Mouse (Mus musculus) lung, embryonic 14.5 days (tissue): Measurements from ENCODE around the gene Card9. TPM values are rescaled to one million over a fixed set of nuclear protein-coding genes. Genes with fewer than 3 reads are reported as not detected.

ENCODE experiments used
- ATAC-seq: fragments of 200-750 bp; cut with Nextera tagmentation; 2 replicates; pipeline ENCODE4 v1.8.0; 2017; ENCODE audit warnings: mild to moderate bottlenecking, moderate TSS enrichment, moderate library complexity; ENCODE audit not compliant: insufficient read depth
- DNase-seq: peaks from one replicate; pipeline ENCODE4 v3.0.0-alpha.2; 2015
- H3K27ac ChIP-seq: fragments of 300-500 bp; sonication (generic); 2 replicates; pipeline ENCODE4 v1.5.1; 2014; ENCODE audit warnings: low read depth, mild to moderate bottlenecking, moderate library complexity
- H3K27me3 ChIP-seq: fragments of 300-500 bp; sonication (generic); 2 replicates; pipeline ENCODE4 v1.6.1; 2014; ENCODE audit warnings: low read length, control low read depth; ENCODE audit not compliant: insufficient read depth
- H3K36me3 ChIP-seq: fragments of 300-500 bp; sonication (generic); 2 replicates; pipeline ENCODE4 v1.6.1; 2014; ENCODE audit warnings: control low read depth; ENCODE audit not compliant: insufficient read depth
- H3K4me1 ChIP-seq: fragments of 300-500 bp; sonication (generic); 2 replicates; pipeline ENCODE4 v1.6.1; 2014; ENCODE audit warnings: antibody characterized with exemption, control low read depth; ENCODE audit not compliant: insufficient read depth
- H3K4me2 ChIP-seq: fragments of 300-500 bp; sonication (generic); 2 replicates; pipeline ENCODE4 v1.6.1; 2014; ENCODE audit warnings: mild to moderate bottlenecking
- H3K4me3 ChIP-seq: fragments of 300-500 bp; sonication (generic); 2 replicates; pipeline ENCODE4 v1.5.1; 2014; ENCODE audit warnings: low read depth, low read length
- H3K9ac ChIP-seq: fragments of 300-500 bp; sonication (generic); 2 replicates; pipeline ENCODE4 v1.6.1; 2014
- H3K9me3 ChIP-seq: fragments of 300-500 bp; sonication (generic); 2 replicates; pipeline ENCODE4 v1.6.1; 2016; ENCODE audit warnings: low read depth, low read length, control low read depth
- CTCF ChIP-seq: IDR thresholded peaks from 2 replicates; pipeline ENCODE4 v1.5.1; 2016; ENCODE audit warnings: antibody characterized with exemption, low read depth
- WGBS: fragments of 180-500 bp; shearing (Covaris S2); extraction: QIAGEN DNeasy Blood & Tissue Kit; methylation state at CpG from one replicate; pipeline ENCODE4 v1.1.7; 2014; 5-methylcytosine and 5-hydroxymethylcytosine counted together
- polyA plus RNA-seq: library from polyadenylated mRNA; unstranded; fragments of >200 nt; fragmentation: Nextera tagmentation; extraction: Ambion mirVana; gene quantifications from 2 replicates; pipeline ENCODE4 v1.2.1, GENCODE M21; 2014

The Card9 gene
- polyA plus RNA-seq, 1 experiment from 2014 or later: 2.8 TPM

DNA sequence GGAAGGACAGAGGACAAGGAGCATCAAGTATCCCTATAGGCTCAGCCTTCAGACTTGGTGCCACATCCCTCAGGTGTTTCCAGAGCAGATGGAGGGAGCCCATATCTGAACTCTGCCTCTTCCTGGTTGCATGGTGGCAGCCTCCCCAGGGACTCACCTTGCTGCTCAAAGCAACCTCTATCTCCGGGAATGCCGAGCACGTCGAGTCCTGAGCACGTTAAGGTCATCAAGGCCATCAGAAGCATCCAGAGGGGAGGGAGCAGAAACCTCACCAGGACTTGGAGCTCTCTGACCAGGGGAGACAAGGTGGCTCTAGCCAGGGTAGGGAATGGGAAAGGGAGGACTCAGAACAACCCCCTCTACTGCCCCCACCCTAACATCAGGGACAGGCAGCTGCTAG is 2.8 kb upstream of the Card9 start:
- Histone ChIP-seq H3K4me1 (no peaks in the 10 kb centered on the region), H3K9ac (no peak overlapping the region), H3K4me2 (no peak overlapping the region), H3K27me3 (no peaks in the 10 kb centered on the region), H3K36me3 (peaks cover 59% of the 10 kb centered on the region), H3K4me3 (no peak overlapping the region), H3K9me3 (no peaks in the 10 kb centered on the region), H3K27ac (no peak overlapping the region)
- WGBS: 34% methylated on average over 5 of the region's 5 CpGs
- TF ChIP-seq CTCF: no peak
- DNase-seq: no peak
- no peak for ATAC-seq

DNA sequence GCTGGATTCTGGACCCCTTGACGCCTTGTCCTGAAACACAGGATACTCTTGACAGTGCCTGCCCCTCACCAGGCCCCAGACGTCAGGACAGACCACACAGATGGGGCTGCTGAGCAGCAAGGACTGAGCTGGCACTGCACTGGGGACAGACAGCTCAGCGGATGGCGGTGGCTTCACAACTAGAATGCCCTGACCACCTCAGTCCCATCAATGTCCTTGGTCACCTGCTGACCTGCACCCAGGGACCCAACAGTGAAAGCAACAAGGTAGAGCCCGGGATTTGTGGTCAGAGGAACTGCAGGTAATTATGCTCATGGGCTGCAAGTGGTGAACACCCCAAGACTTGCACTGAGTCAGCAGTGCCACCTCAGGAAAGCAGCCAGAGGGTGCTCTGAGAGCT is 2.3 kb upstream of the Card9 start:
- H3K27me3 ChIP-seq: no peaks in the 10 kb centered on the region
- H3K27ac ChIP-seq: no peak overlapping the region
- DNase-seq: no peak
- no peak for TF ChIP-seq CTCF
- H3K36me3 ChIP-seq: peaks cover 54% of the 10 kb centered on the region
- H3K9me3 ChIP-seq: no peaks in the 10 kb centered on the region
- no peak overlapping the region for H3K4me2 ChIP-seq
- H3K4me3 ChIP-seq: no peak overlapping the region
- H3K4me1 ChIP-seq: no peaks in the 10 kb centered on the region
- no peak for ATAC-seq
- H3K9ac ChIP-seq: no peak overlapping the region
- WGBS: 78% methylated on average over 5 of the region's 5 CpGs

DNA sequence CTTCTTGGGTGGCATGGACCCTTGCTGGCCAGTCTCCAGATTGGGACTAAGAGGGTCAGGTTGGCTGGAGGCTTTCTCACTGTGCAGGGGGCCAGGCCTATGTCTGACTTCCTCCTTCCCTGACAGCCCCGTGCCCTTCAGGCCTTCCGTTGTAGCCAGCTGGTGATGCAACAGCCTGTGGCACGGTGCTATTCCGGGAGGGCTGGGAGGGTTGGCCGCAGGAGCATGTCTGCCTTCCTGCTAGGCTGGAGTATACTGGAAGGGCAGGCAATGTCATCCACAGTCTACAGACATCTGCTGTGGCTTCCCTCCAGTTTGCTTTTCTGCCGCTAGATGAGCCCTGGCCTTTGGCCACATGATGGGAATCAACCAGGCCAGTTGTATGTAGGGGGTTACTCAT is 735 bp downstream of the Card9 start:
- 0 out of 2 replicates have a peak, but pooled peaks cover 3% of the 10 kb centered on the region for H3K4me1 ChIP-seq
- no peak for ATAC-seq
- H3K27me3 ChIP-seq: no peaks in the 10 kb centered on the region
- H3K27ac ChIP-seq: no peak overlapping the region
- WGBS: 74% methylated on average over 6 of the region's 6 CpGs
- no peak overlapping the region for H3K9ac ChIP-seq
- peaks cover 24% of the 10 kb centered on the region for H3K36me3 ChIP-seq
- H3K9me3 ChIP-seq: no peaks in the 10 kb centered on the region
- no peak overlapping the region for H3K4me2 ChIP-seq
- H3K4me3 ChIP-seq: no peak overlapping the region
- TF ChIP-seq CTCF: no peak
- DNase-seq: no peak

DNA sequence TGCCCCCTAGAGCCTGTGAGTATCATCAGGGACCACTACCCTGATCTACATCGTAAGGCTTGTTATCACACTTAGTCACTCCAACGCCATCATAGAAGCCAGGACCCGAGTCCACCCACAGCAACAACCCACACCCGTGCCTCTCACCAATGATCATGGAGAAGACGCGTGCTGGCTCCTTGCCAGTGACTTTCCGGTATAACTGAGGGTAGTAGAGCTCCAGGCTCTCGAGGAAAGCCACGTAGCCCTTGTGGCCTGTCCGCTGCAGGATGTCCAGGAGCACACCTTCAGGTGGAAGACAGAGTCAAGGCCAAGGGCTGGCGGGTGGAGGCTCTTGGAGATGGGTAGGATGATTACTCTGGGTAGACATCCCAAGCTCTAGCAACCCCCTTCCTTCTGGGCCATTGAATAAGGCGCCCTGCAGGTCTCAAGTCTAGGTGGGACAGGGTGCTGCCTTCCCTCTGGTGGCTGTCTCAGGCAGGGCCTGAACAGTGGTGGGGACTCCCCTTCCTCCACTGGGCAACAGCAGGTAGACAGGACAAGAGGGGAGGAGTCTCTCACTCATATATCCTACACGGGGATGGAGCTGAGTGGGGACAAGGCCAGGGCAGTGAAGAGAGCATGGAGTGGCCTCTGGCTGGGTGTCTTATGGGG is 1.9 kb downstream of the Card9 start:
- 0 out of 2 replicates have a peak, but pooled peaks cover 3% of the 10 kb centered on the region for H3K4me1 ChIP-seq
- no peaks in the 10 kb centered on the region for H3K9me3 ChIP-seq
- no peak for DNase-seq
- H3K27ac ChIP-seq: no peak overlapping the region
- TF ChIP-seq CTCF: no peak
- WGBS: 81% methylated on average over 13 of the region's 13 CpGs
- H3K36me3 ChIP-seq: peaks cover 13% of the 10 kb centered on the region; the same call in 1 of the 2 replicates
- no peak overlapping the region for H3K4me2 ChIP-seq
- H3K4me3 ChIP-seq: no peak overlapping the region
- H3K27me3 ChIP-seq: no peaks in the 10 kb centered on the region
- no peak overlapping the region for H3K9ac ChIP-seq
- no peak for ATAC-seq

DNA sequence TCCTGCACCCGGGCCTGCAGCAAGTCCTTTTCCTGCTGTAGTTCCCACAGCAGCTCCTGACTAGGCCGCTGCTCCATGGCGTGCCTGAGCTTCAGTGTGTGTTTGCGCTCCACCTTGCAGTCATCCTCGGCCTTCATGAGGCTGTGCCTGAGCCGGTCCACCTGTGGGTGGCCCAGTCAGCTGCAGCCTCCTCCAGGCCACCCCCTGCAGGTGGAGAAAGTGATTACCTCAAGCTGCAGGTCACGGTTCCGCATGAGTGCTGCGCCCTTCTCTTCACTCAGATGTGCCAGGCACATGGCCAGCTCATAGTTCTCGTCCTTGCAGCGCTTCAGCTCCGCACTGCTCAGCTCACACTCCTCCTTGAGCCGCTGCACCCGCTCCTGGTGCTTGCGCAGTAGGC is 3.2 kb downstream of the Card9 start:
- ATAC-seq: no peak
- no peak overlapping the region for H3K4me2 ChIP-seq
- no peaks in the 10 kb centered on the region for H3K9me3 ChIP-seq
- TF ChIP-seq CTCF: peak; percentile 47
- 39% methylated on average over 15 of the region's 15 CpGs for WGBS
- H3K27me3 ChIP-seq: no peaks in the 10 kb centered on the region
- no peak overlapping the region for H3K27ac ChIP-seq
- peaks cover 9% of the 10 kb centered on the region; the same call in 1 of the 2 replicates for H3K4me1 ChIP-seq
- no peak for DNase-seq
- 0 out of 2 replicates have a peak, but pooled peaks cover 2% of the 10 kb centered on the region for H3K36me3 ChIP-seq
- no peak overlapping the region for H3K4me3 ChIP-seq
- no peak overlapping the region for H3K9ac ChIP-seq

DNA sequence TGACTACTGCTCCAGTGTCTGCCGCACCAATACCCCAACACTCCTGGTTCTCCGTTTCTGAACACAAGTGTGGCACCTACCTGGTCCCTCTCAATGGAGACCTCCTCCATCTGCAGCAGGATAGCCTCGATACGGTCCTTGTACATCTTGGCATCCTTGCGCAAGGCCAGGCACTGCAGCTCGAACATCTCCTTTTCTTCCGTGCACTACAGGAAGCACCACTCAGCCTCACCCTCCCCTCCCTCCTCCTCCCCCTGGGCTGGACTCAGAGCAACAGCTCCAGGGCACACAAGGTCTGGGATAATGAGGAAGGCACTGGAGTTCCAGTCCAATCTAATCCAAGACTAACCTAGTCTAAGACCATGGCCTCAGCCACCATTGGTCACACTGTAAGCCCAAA is 4.0 kb downstream of the Card9 start:
- no peak overlapping the region for H3K4me3 ChIP-seq
- ATAC-seq: no peak
- peak; percentile 51 for DNase-seq
- 0 out of 2 replicates have a peak overlapping the region, but pooled peaks have one; percentile 4 for H3K27ac ChIP-seq
- no peak for TF ChIP-seq CTCF
- no peak overlapping the region for H3K9ac ChIP-seq
- H3K27me3 ChIP-seq: no peaks in the 10 kb centered on the region
- H3K4me2 ChIP-seq: no peak overlapping the region
- no peaks in the 10 kb centered on the region for H3K9me3 ChIP-seq
- H3K36me3 ChIP-seq: no peaks in the 10 kb centered on the region
- H3K4me1 ChIP-seq: peaks cover 10% of the 10 kb centered on the region; the same call in 1 of the 2 replicates
- WGBS: 46% methylated on average over 7 of the region's 7 CpGs

DNA sequence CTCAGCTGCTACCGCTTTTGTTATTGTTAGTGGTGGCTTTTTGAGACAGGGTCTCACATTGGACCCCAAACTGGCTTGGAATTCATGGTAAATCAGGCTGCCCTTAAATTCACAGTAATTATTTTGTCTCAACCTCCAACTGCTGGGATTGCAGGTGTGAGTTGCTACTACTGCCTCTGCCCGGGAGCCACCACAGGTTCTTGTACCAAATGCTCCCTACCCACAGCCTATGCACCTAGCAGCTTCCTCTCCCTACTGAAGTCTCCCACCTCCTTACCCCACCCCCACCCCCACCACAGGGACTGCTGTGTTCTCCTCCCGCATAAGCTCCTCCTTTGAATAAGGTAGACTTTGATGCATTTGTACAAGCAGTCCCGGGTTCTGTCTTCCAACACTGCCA is 4.5 kb downstream of the Card9 start:
- Histone ChIP-seq H3K9ac (no peak overlapping the region), H3K36me3 (no peaks in the 10 kb centered on the region), H3K27me3 (no peaks in the 10 kb centered on the region), H3K4me3 (no peak overlapping the region), H3K4me2 (no peak overlapping the region), H3K9me3 (no peaks in the 10 kb centered on the region), H3K27ac (no peak overlapping the region), H3K4me1 (peaks cover 10% of the 10 kb centered on the region; the same call in 1 of the 2 replicates)
- no peak for ATAC-seq
- no peak for DNase-seq
- 64% methylated on average over 4 of the region's 4 CpGs for WGBS
- no peak for TF ChIP-seq CTCF
